Mouse (Mus musculus) kidney, embryonic 15.5 days (tissue): ENCODE data around the gene Pkdrej. TPM values are rescaled to one million over a fixed set of nuclear protein-coding genes. Genes with fewer than 3 reads are reported as not detected.

Experiments used
- ATAC-seq: fragments of 200-750 bp; cut with Nextera tagmentation; replicated peaks from 2 replicates; pipeline ENCODE4 v1.8.0; 2017; ENCODE audit warnings: moderate TSS enrichment; ENCODE audit not compliant: low FRiP score
- H3K27ac ChIP-seq: fragments of 300-500 bp; sonication (generic); 2 replicates; pipeline ENCODE4 v1.5.1; 2015; ENCODE audit warnings: mild to moderate bottlenecking, inconsistent platforms
- H3K27me3 ChIP-seq: fragments of 300-500 bp; sonication (generic); 2 replicates; pipeline ENCODE4 v1.6.1; 2015; ENCODE audit warnings: inconsistent platforms
- H3K36me3 ChIP-seq: fragments of 300-500 bp; sonication (generic); 2 replicates; pipeline ENCODE4 v1.6.1; 2015; ENCODE audit warnings: inconsistent platforms
- H3K4me1 ChIP-seq: fragments of 300-500 bp; sonication (generic); 2 replicates; pipeline ENCODE4 v1.6.1; 2015; ENCODE audit warnings: inconsistent platforms
- H3K4me2 ChIP-seq: fragments of 300-500 bp; sonication (generic); 2 replicates; pipeline ENCODE4 v1.6.1; 2015; ENCODE audit warnings: moderate library complexity, mild to moderate bottlenecking, inconsistent platforms
- H3K4me3 ChIP-seq: fragments of 300-500 bp; sonication (generic); replicated peaks from 2 replicates; pipeline ENCODE4 v1.5.1; 2015; ENCODE audit warnings: mild to moderate bottlenecking, inconsistent platforms
- H3K9ac ChIP-seq: fragments of 300-500 bp; sonication (generic); 2 replicates; pipeline ENCODE4 v1.6.1; 2015; ENCODE audit warnings: mild to moderate bottlenecking, inconsistent platforms
- H3K9me3 ChIP-seq: fragments of 300-500 bp; sonication (generic); replicated peaks from 2 replicates; pipeline ENCODE4 v1.6.1; 2016; ENCODE audit warnings: inconsistent platforms
- WGBS: fragments of 180-500 bp; shearing (Covaris S2); methylation state at CpG from one replicate; pipeline ENCODE4 v1.1.7; 2015; ENCODE audit warnings: mixed read lengths; 5-methylcytosine and 5-hydroxymethylcytosine counted together
- polyA plus RNA-seq: library from polyadenylated mRNA; unstranded; fragments of >200 nt; fragmentation: Nextera tagmentation; extraction: Ambion mirVana; gene quantifications from 2 replicates; pipeline ENCODE4 v1.2.1, GENCODE M21; 2015

Pkdrej gene
- polyA plus RNA-seq, 1 experiment from 2014 or later = 0.14 TPM

GRCm38 (mm10) chr15:85808031-85808430 is 13.5 kb downstream of the Pkdrej start:
- Histone ChIP-seq H3K27me3 (no peaks in the 10 kb centered on the region), H3K9me3 (no peaks in the 10 kb centered on the region), H3K4me3 (no peak overlapping the region), H3K9ac (no peak overlapping the region), H3K4me2 (no peak overlapping the region), H3K36me3 (no peaks in the 10 kb centered on the region), H3K27ac (no peak overlapping the region), H3K4me1 (peaks cover 16% of the 10 kb centered on the region)
- WGBS = 75% methylated on average over 6 of the region's 6 CpGs
- no peak for ATAC-seq

- WGBS = 83% methylated on average over 4 of the region's 4 CpGs
Measured at GRCm38 (mm10) chr15:85807404-85807803, 14.1 kb downstream of the Pkdrej start.

GRCm38 (mm10) chr15:85806886-85807285 is 14.6 kb downstream of the Pkdrej start:
- Histone ChIP-seq H3K4me3 (no peak overlapping the region), H3K9ac (no peak overlapping the region), H3K9me3 (no peaks in the 10 kb centered on the region), H3K27me3 (no peaks in the 10 kb centered on the region), H3K27ac (no peak overlapping the region), H3K36me3 (no peaks in the 10 kb centered on the region), H3K4me1 (peaks cover 11% of the 10 kb centered on the region), H3K4me2 (no peak overlapping the region)
- WGBS = 70% methylated on average over 4 of the region's 4 CpGs
- no peak for ATAC-seq

More at GRCm38 (mm10) chr15:85807404-85807803, 14.1 kb downstream of the Pkdrej start:
- H3K4me2 ChIP-seq = no peak overlapping the region
- no peak overlapping the region for H3K27ac ChIP-seq
- no peaks in the 10 kb centered on the region for H3K27me3 ChIP-seq
- H3K4me1 ChIP-seq = peaks cover 16% of the 10 kb centered on the region
- no peaks in the 10 kb centered on the region for H3K36me3 ChIP-seq
- ATAC-seq = no peak
- no peak overlapping the region for H3K4me3 ChIP-seq
- no peak overlapping the region for H3K9ac ChIP-seq
- no peaks in the 10 kb centered on the region for H3K9me3 ChIP-seq

- Histone ChIP-seq H3K36me3 (no peaks in the 10 kb centered on the region), H3K27ac (no peak overlapping the region), H3K4me2 (no peak overlapping the region), H3K4me1 (no peaks in the 10 kb centered on the region), H3K4me3 (no peak overlapping the region), H3K9ac (no peak overlapping the region), H3K9me3 (no peaks in the 10 kb centered on the region), H3K27me3 (no peaks in the 10 kb centered on the region)
- no peak for ATAC-seq
- 83% methylated on average over 2 of the region's 2 CpGs for WGBS
Measured at GRCm38 (mm10) chr15:85802931-85803330, 18.6 kb downstream of the Pkdrej start.

GRCm38 (mm10) chr15:85798676-85799075 is 22.9 kb downstream of the Pkdrej start:
- H3K4me1 ChIP-seq = no peaks in the 10 kb centered on the region
- no peak overlapping the region for H3K9ac ChIP-seq
- no peaks in the 10 kb centered on the region for H3K36me3 ChIP-seq
- no peak overlapping the region for H3K4me2 ChIP-seq
- ATAC-seq = no peak
- H3K27me3 ChIP-seq = no peaks in the 10 kb centered on the region
- no peak overlapping the region for H3K4me3 ChIP-seq
- 93% methylated on average over 8 of the region's 8 CpGs for WGBS
- no peaks in the 10 kb centered on the region for H3K9me3 ChIP-seq
- H3K27ac ChIP-seq = no peak overlapping the region

- 83% methylated on average over 6 of the region's 6 CpGs for WGBS
- no peak for ATAC-seq
- Histone ChIP-seq H3K4me2 (no peak overlapping the region), H3K9me3 (no peaks in the 10 kb centered on the region), H3K4me1 (no peaks in the 10 kb centered on the region), H3K4me3 (no peak overlapping the region), H3K27ac (no peak overlapping the region), H3K36me3 (no peaks in the 10 kb centered on the region), H3K9ac (no peak overlapping the region), H3K27me3 (no peaks in the 10 kb centered on the region)
Measured at GRCm38 (mm10) chr15:85795516-85795915, 26.0 kb downstream of the Pkdrej start.

- Histone ChIP-seq H3K27ac (no peak overlapping the region), H3K27me3 (no peaks in the 10 kb centered on the region), H3K4me1 (0 out of 2 replicates have a peak, but pooled peaks cover 2% of the 10 kb centered on the region), H3K36me3 (no peaks in the 10 kb centered on the region), H3K4me3 (no peak overlapping the region), H3K4me2 (no peak overlapping the region), H3K9ac (no peak overlapping the region), H3K9me3 (no peaks in the 10 kb centered on the region)
- WGBS = 96% methylated on average over 1 of the region's 1 CpGs
- no peak for ATAC-seq
Measured at GRCm38 (mm10) chr15:85792819-85793218, 28.7 kb downstream of the Pkdrej start.

GRCm38 (mm10) chr15:85791449-85791848 is 30.1 kb downstream of the Pkdrej start:
- 90% methylated on average over 4 of the region's 4 CpGs for WGBS
- Histone ChIP-seq H3K36me3 (no peaks in the 10 kb centered on the region), H3K9ac (no peak overlapping the region), H3K4me1 (0 out of 2 replicates have a peak, but pooled peaks cover 2% of the 10 kb centered on the region), H3K27ac (no peak overlapping the region), H3K9me3 (no peaks in the 10 kb centered on the region), H3K4me2 (no peak overlapping the region), H3K27me3 (no peaks in the 10 kb centered on the region), H3K4me3 (no peak overlapping the region)
- no peak for ATAC-seq

GRCm38 (mm10) chr15:85788633-85789032 is 32.9 kb downstream of the Pkdrej start:
- no peak overlapping the region for H3K4me3 ChIP-seq
- WGBS = 57% methylated on average over 16 of the region's 16 CpGs
- H3K27me3 ChIP-seq = no peaks in the 10 kb centered on the region
- H3K9me3 ChIP-seq = no peaks in the 10 kb centered on the region
- no peak for ATAC-seq
- H3K9ac ChIP-seq = no peak overlapping the region
- no peak overlapping the region for H3K4me2 ChIP-seq
- H3K27ac ChIP-seq = no peak overlapping the region
- no peaks in the 10 kb centered on the region for H3K36me3 ChIP-seq
- 0 out of 2 replicates have a peak, but pooled peaks cover 2% of the 10 kb centered on the region for H3K4me1 ChIP-seq

- Histone ChIP-seq H3K9ac (no peak overlapping the region), H3K36me3 (no peaks in the 10 kb centered on the region), H3K4me1 (0 out of 2 replicates have a peak, but pooled peaks cover 2% of the 10 kb centered on the region), H3K27me3 (no peaks in the 10 kb centered on the region), H3K4me3 (no peak overlapping the region), H3K27ac (no peak overlapping the region), H3K4me2 (no peak overlapping the region), H3K9me3 (no peaks in the 10 kb centered on the region)
- ATAC-seq = no peak
- WGBS = 84% methylated on average over 4 of the region's 4 CpGs
Measured at GRCm38 (mm10) chr15:85788051-85788450, 33.5 kb downstream of the Pkdrej start.

- no peaks in the 10 kb centered on the region for H3K36me3 ChIP-seq
- 0 out of 2 replicates have a peak, but pooled peaks cover 2% of the 10 kb centered on the region for H3K4me1 ChIP-seq
- WGBS = 88% methylated on average over 6 of the region's 6 CpGs
- H3K9me3 ChIP-seq = no peaks in the 10 kb centered on the region
- no peaks in the 10 kb centered on the region for H3K27me3 ChIP-seq
- H3K9ac ChIP-seq = no peak overlapping the region
- no peak for ATAC-seq
- H3K27ac ChIP-seq = no peak overlapping the region
- H3K4me3 ChIP-seq = no peak overlapping the region
- no peak overlapping the region for H3K4me2 ChIP-seq
Measured at GRCm38 (mm10) chr15:85787482-85787881, 34.1 kb downstream of the Pkdrej start.

- no peak overlapping the region for H3K27ac ChIP-seq
- no peak overlapping the region for H3K9ac ChIP-seq
- no peaks in the 10 kb centered on the region for H3K9me3 ChIP-seq
- no peaks in the 10 kb centered on the region for H3K27me3 ChIP-seq
- ATAC-seq = no peak
- H3K4me1 ChIP-seq = 0 out of 2 replicates have a peak, but pooled peaks cover 2% of the 10 kb centered on the region
- 73% methylated on average over 5 of the region's 5 CpGs for WGBS
- H3K4me2 ChIP-seq = no peak overlapping the region
- H3K36me3 ChIP-seq = no peaks in the 10 kb centered on the region
- H3K4me3 ChIP-seq = no peak overlapping the region
Measured at GRCm38 (mm10) chr15:85786711-85787110, 34.8 kb downstream of the Pkdrej start.

GRCm38 (mm10) chr15:85784341-85784740 is 37.2 kb downstream of the Pkdrej start:
- Histone ChIP-seq H3K4me2 (no peak overlapping the region), H3K27ac (no peak overlapping the region), H3K9me3 (no peaks in the 10 kb centered on the region), H3K9ac (no peak overlapping the region), H3K36me3 (no peaks in the 10 kb centered on the region), H3K4me3 (no peak overlapping the region), H3K27me3 (no peaks in the 10 kb centered on the region), H3K4me1 (0 out of 2 replicates have a peak, but pooled peaks cover 2% of the 10 kb centered on the region)
- no peak for ATAC-seq
- WGBS = 90% methylated on average over 3 of the region's 3 CpGs
